Mouse (Mus musculus): Measurements from ENCODE around the gene Triml2. TPM values are rescaled to one million over a fixed set of nuclear protein-coding genes. Genes with fewer than 3 reads are reported as not detected.

Triml2 gene
- polyA plus RNA-seq, 2 experiments: not detected

- TF ChIP-seq POLR2A (IDR thresholded peaks at IDR 0.05; ENCODE audit: borderline replicate concordance, extremely low read depth, insufficient read depth, insufficient read length): no peak
- ATAC-seq (ENCODE audit: low FRiP score, low read depth) (no peak), DNase-seq (ENCODE audit: low spot score) (no peak)
- WGBS: 87% methylated on average over 4 of the region's 4 CpGs
- Histone ChIP-seq H3K4me1 (ENCODE audit: control insufficient read depth, insufficient read depth, low read length) (no peaks in the 10 kb centered on the region), H3K9ac (ENCODE audit: low read depth, low read length, severe bottlenecking) (no peak overlapping the region), H3K4me3 (replicated peaks; ENCODE audit: low read length) (no peak overlapping the region), H3K36me3 (ENCODE audit: control insufficient read depth, insufficient read depth, low read length) (no peaks in the 10 kb centered on the region), H3K27me3 (ENCODE audit: control insufficient read depth, insufficient read depth, low read length) (no peaks in the 10 kb centered on the region), H3K9me3 (ENCODE audit: control insufficient read depth, low read length) (no peaks in the 10 kb centered on the region), H3K27ac (replicated peaks; ENCODE audit: low read depth, low read length) (no peak overlapping the region), H3K4me2 (replicated peaks; ENCODE audit: low read depth, low read length, severe bottlenecking) (no peak overlapping the region)
Measured at GRCm38 (mm10) chr8:43168083-43168482, 12.3 kb upstream of the Triml2 start.

- no peaks in the 10 kb centered on the region for H3K4me1 ChIP-seq (ENCODE audit: control insufficient read depth, insufficient read depth, low read length)
- H3K4me3 ChIP-seq (replicated peaks; ENCODE audit: low read length): no peak overlapping the region
- H3K27me3 ChIP-seq (ENCODE audit: control insufficient read depth, insufficient read depth, low read length): no peaks in the 10 kb centered on the region
- no peaks in the 10 kb centered on the region for H3K36me3 ChIP-seq (ENCODE audit: control insufficient read depth, insufficient read depth, low read length)
- H3K9me3 ChIP-seq (ENCODE audit: control insufficient read depth, low read length): no peaks in the 10 kb centered on the region
- 80% methylated on average over 6 of the region's 6 CpGs for WGBS
- no peak for TF ChIP-seq POLR2A (IDR thresholded peaks at IDR 0.05; ENCODE audit: borderline replicate concordance, extremely low read depth, insufficient read depth, insufficient read length)
- DNase-seq (ENCODE audit: low spot score): no peak
- no peak overlapping the region for H3K27ac ChIP-seq (replicated peaks; ENCODE audit: low read depth, low read length)
- H3K9ac ChIP-seq (ENCODE audit: low read depth, low read length, severe bottlenecking): no peak overlapping the region
- ATAC-seq (ENCODE audit: low FRiP score, low read depth): no peak
- no peak overlapping the region for H3K4me2 ChIP-seq (replicated peaks; ENCODE audit: low read depth, low read length, severe bottlenecking)
Measured at GRCm38 (mm10) chr8:43169249-43169755, 11.0 kb upstream of the Triml2 start.

DNA sequence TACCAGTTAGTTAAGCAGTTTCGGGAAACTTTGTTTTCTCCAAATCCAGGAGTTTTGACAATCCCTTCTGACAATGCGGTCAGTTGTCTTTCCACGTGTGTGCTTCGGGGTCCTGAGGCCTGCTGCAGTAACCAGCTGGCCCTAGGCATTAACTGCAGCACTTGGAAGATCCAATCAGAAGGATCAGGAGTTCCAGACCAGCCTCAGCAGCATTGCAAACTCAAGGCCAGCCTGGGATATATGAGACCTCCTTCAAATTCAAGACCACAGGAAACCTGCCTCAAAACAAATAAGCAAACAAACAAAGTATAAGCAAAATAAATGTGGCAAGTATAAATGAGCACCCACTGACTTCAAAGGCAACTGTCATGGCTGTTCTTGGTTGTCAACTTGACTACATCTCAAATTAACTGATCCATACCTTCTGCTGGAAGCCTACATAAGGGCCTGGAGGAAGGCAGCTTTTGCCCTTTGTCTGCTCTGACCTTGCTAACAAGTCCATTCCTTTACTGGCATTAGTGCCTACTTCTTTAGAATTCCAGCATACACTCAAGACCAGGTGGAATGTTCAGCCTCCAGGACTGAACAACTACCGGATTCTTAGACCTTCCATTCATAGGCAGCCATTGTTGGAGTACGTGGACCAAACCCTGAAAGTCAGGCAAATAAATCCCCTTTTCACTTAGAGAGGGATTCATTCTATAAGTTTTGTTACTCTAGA is 3.4 kb upstream of the Triml2 start:
- Histone ChIP-seq H3K27ac (replicated peaks; ENCODE audit: low read depth, low read length) (no peak overlapping the region), H3K9ac (ENCODE audit: low read depth, low read length, severe bottlenecking) (no peak overlapping the region), H3K4me2 (replicated peaks; ENCODE audit: low read depth, low read length, severe bottlenecking) (no peak overlapping the region), H3K36me3 (ENCODE audit: control insufficient read depth, insufficient read depth, low read length) (no peaks in the 10 kb centered on the region), H3K4me1 (ENCODE audit: control insufficient read depth, insufficient read depth, low read length) (no peaks in the 10 kb centered on the region), H3K4me3 (replicated peaks; ENCODE audit: low read length) (no peak overlapping the region), H3K9me3 (ENCODE audit: control insufficient read depth, low read length) (no peaks in the 10 kb centered on the region; the same call in 1 of the 2 replicates), H3K27me3 (ENCODE audit: control insufficient read depth, insufficient read depth, low read length) (no peaks in the 10 kb centered on the region)
- DNase-seq (ENCODE audit: low spot score) (no peak), ATAC-seq (ENCODE audit: low FRiP score, low read depth) (no peak)
- WGBS: 91% methylated on average over 6 of the region's 6 CpGs
- TF ChIP-seq POLR2A (IDR thresholded peaks at IDR 0.05; ENCODE audit: borderline replicate concordance, extremely low read depth, insufficient read depth, insufficient read length): no peak

- ATAC-seq (ENCODE audit: low FRiP score, low read depth) (no peak), DNase-seq (ENCODE audit: low spot score) (no peak)
- Histone ChIP-seq H3K4me2 (replicated peaks; ENCODE audit: low read depth, low read length, severe bottlenecking) (no peak overlapping the region), H3K27me3 (ENCODE audit: control insufficient read depth, insufficient read depth, low read length) (no peaks in the 10 kb centered on the region), H3K36me3 (ENCODE audit: control insufficient read depth, insufficient read depth, low read length) (no peaks in the 10 kb centered on the region), H3K9ac (ENCODE audit: low read depth, low read length, severe bottlenecking) (no peak overlapping the region), H3K4me1 (ENCODE audit: control insufficient read depth, insufficient read depth, low read length) (no peaks in the 10 kb centered on the region), H3K4me3 (replicated peaks; ENCODE audit: low read length) (no peak overlapping the region), H3K9me3 (ENCODE audit: control insufficient read depth, low read length) (no peaks in the 10 kb centered on the region; the same call in 1 of the 2 replicates), H3K27ac (replicated peaks; ENCODE audit: low read depth, low read length) (no peak overlapping the region)
- 53% methylated on average over 3 of the region's 3 CpGs for WGBS
- no peak for TF ChIP-seq POLR2A (IDR thresholded peaks at IDR 0.05; ENCODE audit: borderline replicate concordance, extremely low read depth, insufficient read depth, insufficient read length)
Measured at GRCm38 (mm10) chr8:43178263-43178662, 2.1 kb upstream of the Triml2 start.

DNA sequence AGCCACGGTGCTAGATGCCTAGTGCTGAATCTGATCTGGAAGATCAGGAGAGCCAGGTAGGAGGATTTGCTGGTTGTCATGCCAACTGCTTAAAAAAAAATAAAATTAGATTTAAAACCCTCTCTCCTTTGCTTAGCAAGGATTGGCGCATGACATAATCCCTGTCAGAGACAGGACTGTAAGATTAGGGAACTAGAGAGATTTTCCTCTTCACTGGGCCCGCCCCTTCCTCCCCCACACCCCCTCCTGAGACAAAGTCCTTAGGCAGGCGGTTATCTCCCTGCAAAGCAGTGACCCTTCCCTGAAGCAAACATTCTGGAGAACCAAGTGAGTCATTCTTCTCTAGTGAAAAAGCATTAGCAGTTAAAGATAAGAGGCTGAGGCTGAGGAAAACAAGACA is 1.2 kb upstream of the Triml2 start:
- Histone ChIP-seq H3K9ac (ENCODE audit: low read depth, low read length, severe bottlenecking) (no peak overlapping the region), H3K36me3 (ENCODE audit: control insufficient read depth, insufficient read depth, low read length) (no peaks in the 10 kb centered on the region), H3K4me2 (replicated peaks; ENCODE audit: low read depth, low read length, severe bottlenecking) (no peak overlapping the region), H3K4me3 (replicated peaks; ENCODE audit: low read length) (no peak overlapping the region), H3K27ac (replicated peaks; ENCODE audit: low read depth, low read length) (no peak overlapping the region), H3K4me1 (ENCODE audit: control insufficient read depth, insufficient read depth, low read length) (no peaks in the 10 kb centered on the region), H3K9me3 (ENCODE audit: control insufficient read depth, low read length) (no peaks in the 10 kb centered on the region; the same call in 1 of the 2 replicates), H3K27me3 (ENCODE audit: control insufficient read depth, insufficient read depth, low read length) (no peaks in the 10 kb centered on the region)
- no peak for TF ChIP-seq POLR2A (IDR thresholded peaks at IDR 0.05; ENCODE audit: borderline replicate concordance, extremely low read depth, insufficient read depth, insufficient read length)
- ATAC-seq (ENCODE audit: low FRiP score, low read depth) (no peak), DNase-seq (ENCODE audit: low spot score) (no peak)
- 57% methylated on average over 4 of the region's 4 CpGs for WGBS

Data from limb, embryonic 14.5 days (tissue).